Mouse (Mus musculus) gastrocnemius, postnatal 14 days (tissue): ENCODE data around the gene Zfp69. TPM values are rescaled to one million over a fixed set of nuclear protein-coding genes. Genes with fewer than 3 reads are reported as not detected.

Experiments used
- DNase-seq: peaks from one replicate; pipeline ENCODE4 v3.0.0; 2021; ENCODE audit warnings: mixed read lengths
- intact Hi-C: fragments of 180-260 bp; cut with DNase I; formaldehyde crosslinking; loops from one replicate; pipeline ENCODE4 v1.15.1; 2025; ENCODE audit warnings: low total_unique reads
- total RNA-seq, 2 experiments: library from RNA; stranded (reverse); gene quantifications; 2 replicates each; pipeline ENCODE4 v1.2.3; 2021

The Zfp69 gene
- total RNA-seq, 2 experiments from 2014 or later = 1.1 to 1.3 TPM

- no peak for DNase-seq
- intact Hi-C loops = no loop called here
Observed at GRCm38 (mm10) chr4:120930736-120931135, 20.8 kb downstream of the Zfp69 start.

GRCm38 (mm10) chr4:120928686-120929085 is 22.8 kb downstream of the Zfp69 start:
- intact Hi-C loops = no loop called here
- DNase-seq = peak; percentile 14

GRCm38 (mm10) chr4:120925386-120925785 is 26.1 kb downstream of the Zfp69 start:
- peak; percentile 15 for DNase-seq
- intact Hi-C loops = no loop called here

GRCm38 (mm10) chr4:120924554-120925299 is 26.8 kb downstream of the Zfp69 start, which contains the start of gene Exo5:
TSS of gene Exo5 (minus strand) at chr4:120925017.
- peak; percentile 95 for DNase-seq
- intact Hi-C loops = no loop called here

GRCm38 (mm10) chr4:120921461-120921860 is 30.0 kb downstream of the Zfp69 start:
- no peak for DNase-seq
- intact Hi-C loops = no loop called here

- no peak for DNase-seq
- intact Hi-C loops = loop anchor here (5.0 kb wide), 1 partner anchor 67 kb away; no protein-coding TSS in a partner anchor
Observed at GRCm38 (mm10) chr4:120914501-120914900, 37.0 kb downstream of the Zfp69 start.

GRCm38 (mm10) chr4:120913861-120914260 is 37.6 kb downstream of the Zfp69 start:
- DNase-seq = no peak
- intact Hi-C loops = loop anchor here (5.0 kb wide), 1 partner anchor 67 kb away; no protein-coding TSS in a partner anchor

- intact Hi-C loops = loop anchor here (5.0 kb wide), 1 partner anchor 66 kb away; no protein-coding TSS in a partner anchor
- DNase-seq = no peak
Observed at GRCm38 (mm10) chr4:120913443-120913842, 38.1 kb downstream of the Zfp69 start.

GRCm38 (mm10) chr4:120912866-120913265 is 38.6 kb downstream of the Zfp69 start:
- DNase-seq = no peak
- intact Hi-C loops = loop anchor here (5.0 kb wide), 1 partner anchor 66 kb away; no protein-coding TSS in a partner anchor

GRCm38 (mm10) chr4:120911086-120911485 is 40.4 kb downstream of the Zfp69 start:
- no peak for DNase-seq
- intact Hi-C loops = loop anchor here (5.0 kb wide), 1 partner anchor 64 kb away; no protein-coding TSS in a partner anchor

- intact Hi-C loops = loop anchor here (5.0 kb wide), 1 partner anchor 62 kb away; no protein-coding TSS in a partner anchor
- peak; percentile 42 for DNase-seq
Observed at GRCm38 (mm10) chr4:120909558-120910150, 41.8 kb downstream of the Zfp69 start.

GRCm38 (mm10) chr4:120905644-120906043 is 45.9 kb downstream of the Zfp69 start:
- no peak for DNase-seq
- intact Hi-C loops = no loop called here

GRCm38 (mm10) chr4:120904533-120904932 is 47.0 kb downstream of the Zfp69 start:
- intact Hi-C loops = no loop called here
- no peak for DNase-seq

GRCm38 (mm10) chr4:120895810-120896584 is 55.5 kb downstream of the Zfp69 start:
- no peak for DNase-seq
- intact Hi-C loops = no loop called here

- no peak for DNase-seq
- intact Hi-C loops = no loop called here
Observed at GRCm38 (mm10) chr4:120895226-120895625, 56.3 kb downstream of the Zfp69 start.

- intact Hi-C loops = no loop called here
- DNase-seq = no peak
Observed at GRCm38 (mm10) chr4:120894584-120894983, 56.9 kb downstream of the Zfp69 start.

GRCm38 (mm10) chr4:120893656-120894401 is 57.7 kb downstream of the Zfp69 start:
- intact Hi-C loops = no loop called here

GRCm38 (mm10) chr4:120892516-120892915 is 59.0 kb downstream of the Zfp69 start:
- intact Hi-C loops = no loop called here
- no peak for DNase-seq

More at GRCm38 (mm10) chr4:120893656-120894401, 57.7 kb downstream of the Zfp69 start:
- DNase-seq = no peak

GRCm38 (mm10) chr4:120891960-120892359 is 59.5 kb downstream of the Zfp69 start:
- intact Hi-C loops = no loop called here
- DNase-seq = no peak
